Mouse (Mus musculus) gastrocnemius, adult 18-20 months (tissue): Measurements from ENCODE around the gene Urb1. TPM values are rescaled to one million over a fixed set of nuclear protein-coding genes. Genes with fewer than 3 reads are reported as not detected.

Source experiments
- DNase-seq: peaks from one replicate; pipeline ENCODE4 v3.0.0; 2021; ENCODE audit warnings: low spot score
- long read RNA-seq, 2 experiments: library from polyadenylated mRNA; stranded (forward); transcript quantifications; one replicate each; pipeline ENCODE4 v2.0.0; 2021
- total RNA-seq, 2 experiments: library from RNA; stranded (reverse); gene quantifications; 2 replicates each; pipeline ENCODE4 v1.2.3; 2021

Gene Urb1
- 1 to 10 TPM; 5.1 to 5.2 TPM for total RNA-seq
- long read RNA-seq, experiment 1, full-length matches to known transcripts, result 1 of 2 reads
- long read RNA-seq, experiment 1, partial matches to known transcripts, result 0 of 2 reads
- long read RNA-seq, experiment 1, other reads (novel, unspliced or antisense), result 1 of 2 reads
- long read RNA-seq, experiment 2, partial matches to known transcripts, result 1 of 1 reads
- long read RNA-seq, experiment 2, other reads (novel, unspliced or antisense), result 0 of 1 reads

DNA sequence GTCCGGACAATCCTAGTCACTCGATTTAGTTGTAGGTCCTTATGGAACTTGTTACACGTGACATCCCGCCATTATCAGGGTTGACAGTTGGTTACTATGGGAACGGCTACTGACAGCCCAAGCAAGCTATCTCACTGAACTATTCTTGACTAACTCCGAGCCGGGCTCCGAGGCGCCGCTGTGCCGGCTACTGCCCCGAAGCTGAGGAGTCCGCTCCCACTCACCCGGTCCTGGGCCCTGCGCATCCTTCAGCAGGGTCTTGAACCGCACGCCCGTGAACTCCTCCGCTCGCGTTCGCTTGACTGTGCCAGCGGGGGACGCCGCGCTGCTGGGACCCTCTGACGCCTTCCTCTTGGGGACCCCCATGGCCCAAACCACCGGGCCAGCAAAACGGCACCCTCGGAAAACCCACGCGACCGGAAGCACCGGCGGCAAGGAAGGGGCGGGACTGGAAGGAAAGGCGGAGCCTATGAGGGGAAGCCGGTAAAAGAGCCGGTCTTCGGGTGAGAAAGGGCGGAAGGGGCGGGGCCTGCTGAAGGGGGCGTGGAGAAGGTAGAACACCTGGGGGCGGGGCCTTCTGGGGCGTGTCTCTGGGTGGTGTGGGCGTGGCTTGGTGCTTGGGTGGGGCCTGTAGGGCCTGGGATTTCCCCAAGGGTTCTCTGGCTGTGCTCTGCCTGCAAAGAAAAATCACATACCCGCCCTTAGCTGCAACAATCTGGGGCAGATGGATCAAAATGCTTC, at the start of gene Urb1:
Gene Urb1 (minus strand): TSS at position 439 of the 741 bp plus-strand sequence.
- peak; percentile 100 for DNase-seq

DNA sequence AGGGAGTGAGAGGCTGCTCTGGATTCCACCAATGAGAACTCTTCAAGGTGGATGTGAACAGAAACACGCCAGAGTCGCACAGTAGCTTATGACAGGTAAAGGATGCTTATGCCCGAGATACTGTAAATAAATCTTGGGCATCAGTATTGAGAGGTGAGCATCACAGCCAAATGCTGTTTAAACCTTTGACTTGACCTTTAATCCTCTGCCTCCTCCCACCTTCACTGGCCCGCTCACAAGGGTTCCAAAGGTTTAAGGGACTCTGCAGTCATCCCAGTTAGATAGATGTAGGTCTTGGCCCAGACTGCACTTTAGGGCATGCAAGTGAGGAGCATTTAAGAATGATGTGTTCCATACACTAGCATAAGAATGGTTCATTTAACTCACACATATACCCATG, 48.0 kb upstream of the Urb1 start:
- no peak for DNase-seq

DNA sequence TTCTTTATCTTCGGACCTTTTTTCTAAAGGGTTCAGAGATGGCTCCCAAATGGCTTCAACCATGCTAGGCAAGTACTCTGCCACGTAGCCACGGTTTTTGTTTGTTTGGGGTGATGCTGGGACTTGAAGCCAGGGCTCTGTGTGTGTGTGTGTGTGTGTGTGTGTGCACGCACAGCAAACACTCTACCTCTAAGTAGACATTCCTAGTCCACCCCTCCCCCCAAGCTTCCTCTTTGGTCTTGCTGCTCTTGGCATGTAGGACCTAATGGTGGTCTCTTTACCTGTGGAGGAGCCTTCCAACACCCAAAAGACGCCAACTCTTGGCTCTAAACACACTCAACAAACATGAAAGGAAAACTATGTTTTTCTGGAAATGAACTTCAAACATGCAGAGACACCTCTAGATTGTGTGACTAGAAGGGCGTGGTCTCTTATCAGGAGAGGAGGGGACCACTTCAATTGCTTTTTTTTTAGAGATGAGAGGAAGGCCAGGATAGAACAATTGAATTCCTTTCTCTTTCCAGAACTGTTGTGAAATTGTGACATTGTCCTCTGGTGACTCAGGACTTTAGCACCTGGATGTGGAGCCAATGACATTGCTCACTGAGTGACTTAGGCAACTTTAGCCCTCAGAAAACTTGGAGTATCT, 46.5 kb upstream of the Urb1 start:
- DNase-seq, result no peak

DNA sequence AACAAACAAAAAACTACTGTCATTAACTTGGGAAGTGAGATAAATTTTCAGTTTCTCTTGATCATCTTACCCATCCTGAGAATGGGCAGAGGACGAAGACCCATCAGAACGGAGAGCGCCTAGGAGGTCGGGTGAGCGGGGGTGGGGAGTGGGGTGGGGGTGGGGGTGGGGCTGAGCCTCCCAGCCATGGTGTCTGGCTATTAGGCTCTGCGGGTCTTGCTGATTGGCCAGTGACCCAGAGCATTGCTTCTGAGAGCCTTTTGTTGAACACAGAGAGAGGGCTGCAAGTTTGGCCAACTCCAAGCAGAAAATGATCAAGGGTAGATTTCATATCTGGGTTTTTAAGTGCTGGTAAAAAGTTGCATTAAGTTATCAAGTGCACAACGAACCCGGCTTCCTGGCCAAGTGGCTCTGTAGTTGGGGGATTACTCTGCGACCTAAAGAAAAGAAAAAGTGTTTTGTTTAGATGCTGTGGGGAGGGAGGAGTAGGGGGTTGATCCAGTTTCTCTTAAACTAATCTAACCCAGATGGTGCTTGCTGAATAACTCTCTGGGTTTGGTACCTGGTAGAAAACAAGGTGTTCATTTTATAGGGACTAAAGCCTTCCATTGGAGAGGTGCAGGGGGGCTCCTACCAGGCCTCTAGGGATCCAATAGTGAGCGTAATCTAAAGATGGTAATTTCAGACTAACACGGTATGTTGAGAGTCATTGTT, 41.6 kb upstream of the Urb1 start:
- no peak for DNase-seq

DNA sequence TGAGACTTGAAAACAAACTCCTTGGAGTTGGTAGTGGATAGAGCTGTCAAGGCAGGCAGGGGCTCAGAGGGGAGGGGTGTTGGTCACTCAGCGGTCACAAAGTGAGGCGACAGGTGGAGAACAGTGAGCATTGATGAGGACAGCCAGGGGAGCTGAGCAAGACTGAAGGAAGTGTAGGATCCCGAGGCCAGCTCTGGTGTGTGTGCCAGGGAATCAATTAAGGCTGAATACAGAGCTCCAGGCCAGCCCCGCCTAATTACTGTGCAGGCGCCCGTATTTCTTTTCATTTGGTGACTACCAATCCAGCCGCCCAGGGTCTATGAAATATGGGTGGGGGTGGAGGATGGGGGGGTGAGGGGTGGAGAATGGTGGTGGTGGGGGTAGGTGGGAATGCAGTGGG, 40.7 kb upstream of the Urb1 start:
- DNase-seq, result no peak

DNA sequence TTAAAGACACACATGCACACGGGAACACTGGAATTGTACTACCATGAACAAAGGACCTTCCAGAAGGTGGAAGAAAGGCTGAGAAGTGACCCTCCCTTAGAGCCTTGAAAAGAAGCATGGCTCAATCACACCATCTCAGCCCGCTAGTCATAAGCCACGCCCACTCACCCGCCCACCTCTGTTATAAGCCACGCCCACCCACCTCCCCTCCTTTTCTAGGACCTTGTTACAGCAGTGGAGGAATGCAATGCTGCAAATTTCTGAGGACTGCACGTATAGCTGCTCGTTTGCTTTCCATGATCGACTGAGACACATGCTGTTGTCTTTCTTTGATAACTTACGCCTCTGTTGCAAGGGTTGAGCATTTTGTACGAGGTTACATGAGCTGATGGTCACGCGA, 39.0 kb upstream of the Urb1 start:
- no peak for DNase-seq

DNA sequence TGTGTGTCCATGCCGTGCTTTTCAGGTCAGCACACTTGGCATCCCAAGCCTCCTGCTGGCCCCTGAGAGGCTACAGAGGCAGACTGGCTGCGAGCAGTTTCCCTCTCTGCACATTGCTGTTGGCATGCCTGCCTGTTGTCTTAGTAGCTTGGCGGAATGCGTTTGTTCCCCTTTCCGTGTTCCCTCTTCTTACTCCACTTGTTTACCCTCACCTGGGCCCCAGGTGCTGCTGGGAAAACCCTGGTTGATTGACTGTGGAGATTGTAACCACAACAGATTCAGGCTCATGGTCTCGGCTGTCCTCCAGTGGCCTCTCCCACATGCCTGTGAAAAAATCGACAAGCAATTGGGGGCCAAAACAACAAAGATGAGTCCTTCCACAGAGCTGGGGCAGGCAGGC, 38.5 kb upstream of the Urb1 start:
- no peak for DNase-seq

DNA sequence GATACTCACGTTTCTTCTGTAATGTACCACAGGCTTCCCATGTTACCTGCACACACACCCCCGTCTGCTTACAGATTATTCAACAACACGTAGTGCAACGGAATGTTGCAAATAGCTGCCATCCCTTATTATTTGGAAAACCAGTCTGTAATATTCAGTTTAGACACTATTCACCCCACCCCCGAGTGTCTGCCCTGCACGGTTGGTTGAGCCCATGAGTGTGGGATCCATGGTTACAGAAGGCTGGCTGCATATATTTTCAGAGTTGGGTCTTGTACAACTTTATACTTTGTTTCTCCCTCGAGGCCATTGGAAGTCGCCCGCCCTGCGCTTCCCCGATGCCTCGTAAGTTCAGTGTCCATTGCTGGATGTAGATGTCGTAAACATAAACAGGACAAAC, 35.4 kb upstream of the Urb1 start:
- DNase-seq, result no peak

DNA sequence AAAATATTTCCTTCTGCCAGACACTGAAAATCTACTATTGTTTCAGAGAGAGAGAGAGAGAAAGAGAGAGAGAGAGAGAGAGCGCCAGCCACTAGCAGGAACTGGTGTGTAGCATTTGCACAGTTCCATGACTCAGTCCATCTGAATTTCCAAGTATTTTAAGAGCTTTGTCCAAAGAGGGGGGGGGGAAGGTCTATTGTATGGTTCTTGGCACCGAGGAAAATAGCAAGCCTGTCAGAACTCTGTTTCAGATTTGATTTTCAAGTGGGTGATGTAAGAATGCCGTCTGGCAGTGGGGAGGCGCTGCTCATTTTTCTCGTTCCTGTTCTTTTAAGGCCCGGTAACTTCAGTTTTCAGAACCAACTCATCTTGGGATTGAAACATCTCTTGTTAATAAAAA, 34.8 kb upstream of the Urb1 start:
- DNase-seq, result no peak

DNA sequence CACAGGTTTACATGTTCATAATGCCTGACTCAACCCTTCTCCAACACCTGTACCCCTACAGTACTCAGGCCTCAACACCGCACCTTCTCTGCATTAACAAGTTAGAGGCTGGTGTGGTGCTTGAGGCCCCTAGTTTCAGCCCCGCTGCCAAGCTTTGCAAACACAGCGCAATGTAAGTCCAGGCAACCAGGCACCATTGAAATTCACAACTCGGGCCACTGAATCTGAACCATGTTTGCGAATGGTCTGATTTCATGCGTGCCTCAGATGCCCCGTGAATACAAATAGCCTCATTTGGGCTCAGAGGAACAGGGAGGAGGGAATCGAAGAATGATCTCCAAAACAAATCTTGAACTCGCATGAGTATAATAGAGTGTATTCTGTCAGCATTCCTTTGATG, 32.0 kb upstream of the Urb1 start:
- DNase-seq, result no peak

DNA sequence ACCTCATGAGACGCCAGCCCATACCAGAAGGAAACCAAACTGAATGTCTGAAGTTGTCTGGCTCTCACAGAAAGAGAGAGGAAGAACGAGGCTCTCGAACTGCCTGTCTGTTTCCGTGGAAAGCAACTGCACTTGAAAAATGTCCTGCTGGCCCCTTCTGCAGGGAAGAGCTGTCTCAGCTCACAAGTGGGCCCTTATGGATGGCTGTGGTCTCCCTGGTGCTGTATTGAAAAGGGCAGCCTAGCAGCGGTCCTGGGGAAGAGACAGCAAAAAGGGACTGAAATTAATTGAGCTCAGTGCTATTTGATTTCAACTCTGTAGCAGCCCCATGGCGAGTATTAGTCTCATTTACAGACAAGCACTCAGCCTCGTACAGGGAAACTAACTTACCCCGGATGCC, 27.2 kb upstream of the Urb1 start:
- DNase-seq, result no peak

DNA sequence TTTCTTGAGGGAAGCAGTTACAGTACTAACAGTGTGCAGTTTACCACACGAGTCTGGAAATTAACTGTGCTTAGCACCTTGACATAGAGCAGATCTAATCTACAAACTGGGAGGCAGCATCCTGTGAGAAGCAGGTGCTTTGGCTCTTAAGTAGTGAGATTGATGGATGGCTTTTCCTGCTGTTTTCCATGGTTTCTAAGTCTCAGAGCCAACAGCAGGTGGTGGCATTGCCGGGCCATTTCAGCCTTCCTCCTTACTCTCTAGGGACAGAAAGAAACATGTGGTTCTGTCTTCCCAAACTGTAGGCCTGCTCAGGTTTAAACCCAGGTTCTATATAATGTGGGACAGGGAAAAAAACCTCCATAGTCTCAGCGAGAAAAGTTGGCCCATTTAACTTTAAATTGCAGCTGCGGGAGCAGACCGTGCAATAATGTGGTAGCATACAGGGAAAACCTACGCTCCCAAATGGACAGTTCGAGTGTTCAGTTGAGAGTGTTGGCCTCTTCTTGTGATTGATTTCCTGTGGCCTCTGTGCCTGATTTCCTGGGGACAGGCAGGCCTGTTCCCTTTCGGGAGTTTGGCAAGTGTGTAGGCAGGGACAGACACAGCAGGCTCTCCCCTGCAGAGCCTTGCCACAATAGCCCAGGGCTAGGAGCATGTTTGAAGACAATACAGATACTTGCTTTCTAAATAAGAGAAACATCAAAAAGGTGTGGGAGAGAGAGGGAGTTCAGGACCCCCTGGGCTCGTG, 23.0 kb upstream of the Urb1 start:
- DNase-seq, result no peak

DNA sequence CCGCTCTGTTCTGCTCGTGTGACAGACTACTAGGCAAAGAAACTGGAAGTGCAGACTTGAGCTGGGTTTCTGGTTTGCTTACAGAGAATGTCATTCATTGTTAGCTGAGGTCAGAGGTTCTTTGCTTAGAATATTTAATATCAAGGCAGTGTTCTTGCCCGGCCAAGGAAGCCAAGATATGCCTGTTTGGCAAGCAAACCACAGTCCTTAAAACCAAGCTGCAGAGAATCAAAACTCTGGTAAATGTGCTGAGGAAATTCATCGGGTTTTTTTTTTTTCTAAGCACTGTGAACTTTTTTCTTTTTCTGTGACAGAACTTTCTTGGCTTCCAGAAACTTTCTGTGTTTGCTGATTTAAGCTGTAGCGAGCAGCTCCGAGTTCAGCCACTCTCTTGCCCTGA, 22.3 kb upstream of the Urb1 start:
- no peak for DNase-seq

DNA sequence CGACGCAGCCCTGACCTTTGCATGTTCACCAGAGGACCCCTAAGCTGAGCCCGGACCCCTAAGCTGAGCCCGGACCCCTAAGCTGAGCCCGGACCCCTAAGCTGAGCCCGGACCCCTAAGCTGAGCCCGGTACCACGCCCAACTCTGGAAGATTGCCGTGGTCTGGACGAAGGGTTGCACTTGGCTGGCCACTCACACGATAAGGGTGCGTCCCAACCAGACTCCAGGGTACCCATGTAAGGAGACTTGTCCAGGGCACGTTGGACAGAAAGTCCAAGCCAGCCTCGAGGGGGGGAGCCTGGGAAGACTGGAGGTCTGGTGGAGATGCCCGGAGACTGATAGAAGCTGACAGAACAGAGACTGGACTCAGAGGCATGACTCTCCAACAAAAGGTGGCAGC, 21.5 kb upstream of the Urb1 start:
- no peak for DNase-seq

DNA sequence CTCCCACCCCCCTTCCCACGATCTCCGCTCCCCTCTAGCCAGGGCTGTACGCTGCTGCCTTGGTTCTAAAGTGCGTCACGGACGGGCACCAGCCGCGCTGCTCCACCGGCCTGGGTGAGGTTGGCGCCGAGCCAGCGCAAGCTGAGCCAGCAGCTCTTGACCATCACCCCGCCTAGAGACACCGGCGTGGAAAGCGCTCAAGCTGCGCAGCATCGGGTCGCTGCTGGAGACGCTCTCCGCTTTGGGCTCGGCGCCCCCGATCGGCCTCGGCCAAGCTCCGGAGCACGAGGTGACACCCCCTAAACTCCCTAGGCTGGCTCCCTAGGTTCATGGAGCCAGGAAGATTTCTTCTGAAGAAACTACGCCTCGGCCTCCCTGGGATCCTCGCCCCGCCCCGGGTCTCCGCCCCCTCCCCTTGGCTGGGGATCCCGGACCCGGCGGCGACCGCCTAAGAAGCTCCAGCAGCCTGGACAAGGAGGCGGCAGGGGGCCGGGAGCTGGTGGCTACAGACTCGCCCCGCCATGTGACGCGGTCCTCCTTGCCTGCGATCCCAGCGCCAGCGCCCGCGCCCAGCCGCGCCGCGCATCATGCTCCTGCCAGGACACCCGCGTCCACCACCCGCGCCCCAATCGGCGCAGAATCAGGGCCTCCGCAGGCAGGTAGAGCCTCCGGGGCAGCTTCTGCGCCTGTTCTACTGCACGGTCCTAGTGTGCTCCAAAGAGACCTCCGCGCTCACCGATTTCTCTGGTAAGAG, 20.6 kb upstream of the Urb1 start:
- DNase-seq, result peak; percentile 57

DNA sequence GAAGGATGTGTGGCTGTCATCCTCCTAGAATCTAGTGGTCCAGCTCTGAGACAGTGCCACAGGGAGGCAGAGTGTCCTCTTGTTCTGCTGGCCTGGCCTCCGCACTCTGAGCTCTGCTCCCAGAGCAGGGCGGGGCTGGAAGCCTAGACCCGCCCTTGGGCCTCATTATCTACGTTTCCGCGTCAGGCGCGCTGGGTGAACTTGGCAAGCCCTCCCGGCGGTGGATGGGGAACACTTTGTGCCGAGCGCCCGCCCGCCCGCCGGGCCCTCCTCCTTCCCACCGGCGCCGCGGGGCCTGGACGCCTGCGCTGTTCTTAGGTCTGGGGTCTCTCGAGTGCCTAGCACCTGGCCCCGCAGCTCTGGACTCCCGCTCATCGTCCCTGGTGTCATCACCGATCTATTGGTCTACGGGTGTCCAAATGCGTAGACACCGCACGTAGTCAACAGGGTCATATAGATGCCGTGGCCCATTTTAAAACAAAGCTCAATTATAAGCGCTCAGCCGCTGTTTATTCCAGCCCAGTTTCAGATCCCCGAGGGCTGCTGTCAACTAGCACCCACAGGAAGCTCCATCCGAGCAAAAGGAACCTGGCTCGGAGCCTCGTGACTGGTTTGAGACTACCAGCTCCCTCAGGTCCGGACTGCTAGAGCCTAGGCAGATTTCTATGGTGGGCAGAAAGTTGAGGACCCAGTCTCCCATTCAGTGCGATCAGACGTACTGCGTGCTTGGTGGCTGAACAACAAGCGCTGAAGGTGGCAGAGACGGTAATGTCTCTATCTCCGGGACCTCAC, 19.9 kb upstream of the Urb1 start:
- peak; percentile 90 for DNase-seq

DNA sequence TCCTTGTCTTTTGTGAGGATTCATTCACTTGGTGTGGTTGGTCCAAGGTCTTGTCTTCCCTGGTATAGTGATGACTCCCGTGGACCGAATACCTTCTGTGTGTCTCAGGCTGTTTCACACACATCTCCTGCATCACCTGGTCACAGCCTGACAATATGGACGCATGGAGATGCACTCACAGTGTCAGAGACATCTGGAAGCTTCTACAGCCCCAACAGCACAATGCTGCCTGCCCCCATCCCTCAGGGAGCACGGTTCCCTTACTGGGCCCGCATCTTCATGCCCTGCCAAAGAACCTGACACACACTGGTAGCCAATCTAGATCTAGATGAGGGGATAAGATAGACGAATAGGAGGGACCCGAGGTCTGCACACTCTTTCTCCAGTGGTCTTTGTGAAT, 18.9 kb upstream of the Urb1 start:
- no peak for DNase-seq

DNA sequence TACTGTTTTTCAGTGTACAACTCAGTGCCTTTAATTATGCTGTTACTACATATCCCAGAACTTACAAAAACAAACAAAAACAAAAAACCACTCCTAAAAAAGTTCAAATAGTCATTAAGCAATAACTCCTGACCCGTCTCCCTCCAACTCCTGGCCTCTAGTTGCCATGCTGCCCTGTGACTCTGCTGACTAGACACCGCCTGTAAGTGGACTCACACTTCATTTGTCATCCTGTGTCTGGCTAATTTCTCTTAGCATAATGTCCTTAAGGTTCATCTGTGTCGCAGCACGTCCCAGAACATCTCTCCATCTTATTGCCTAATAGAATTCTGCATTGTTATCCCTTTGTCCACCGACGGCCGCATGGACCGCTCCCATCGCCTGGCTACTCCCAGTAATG, 17.3 kb upstream of the Urb1 start:
- no peak for DNase-seq

DNA sequence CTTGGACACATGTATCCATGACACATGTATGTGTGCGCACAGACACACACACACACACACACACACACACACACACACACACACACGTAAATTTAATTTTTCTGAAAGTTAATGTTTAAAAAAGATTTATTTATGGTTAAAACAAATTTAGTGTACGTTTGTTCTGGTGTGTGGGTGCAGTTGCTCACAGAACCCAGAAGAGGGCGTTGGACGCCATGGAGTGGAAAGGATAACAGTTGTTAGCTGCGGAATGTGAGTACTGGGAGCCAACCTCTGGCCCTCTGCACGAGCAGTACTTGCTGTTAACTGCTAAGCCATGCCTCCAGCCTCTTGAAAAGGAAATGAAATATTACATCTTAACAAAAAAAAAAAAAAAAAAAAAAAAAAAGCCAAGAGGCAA, 16.2 kb upstream of the Urb1 start, which contains the start of gene Eva1c:
Gene Eva1c (plus strand): TSS at position 263 of the 400 bp plus-strand sequence.
- DNase-seq, result no peak

DNA sequence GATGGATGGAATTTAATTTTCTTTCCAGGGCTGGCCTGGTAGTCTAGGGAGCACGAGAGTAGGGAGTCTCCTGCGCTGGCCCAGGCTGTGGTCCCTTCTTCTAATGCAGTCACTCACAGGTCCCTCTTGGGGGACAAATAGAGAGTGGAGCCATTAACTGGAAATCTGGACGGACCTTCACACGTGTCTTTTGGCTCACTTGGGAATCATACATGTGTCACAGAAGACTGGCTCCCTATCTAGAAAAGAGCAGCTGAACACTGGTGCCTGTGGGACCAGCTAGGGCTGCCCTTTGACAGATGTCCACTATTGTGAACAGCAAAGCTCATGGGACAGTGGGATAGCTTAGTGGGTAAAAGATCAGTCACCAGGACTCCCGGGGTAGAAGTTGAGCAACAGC, 15.8 kb upstream of the Urb1 start:
- DNase-seq, result no peak
